Mouse (Mus musculus) testis, adult 2 months (tissue): ENCODE measurements around the gene Inka1. TPM values are rescaled to one million over a fixed set of nuclear protein-coding genes. Genes with fewer than 3 reads are reported as not detected.
A peak's percentile ranks its signal among the peaks of the same experiment; 100 is the strongest.

Source experiments
- H3K27ac ChIP-seq: fragments of 200-500 bp; 2 replicates; pipeline ENCODE4 v1.5.1; 2012; ENCODE audit warnings: low read depth, low read length; ENCODE audit not compliant: control insufficient read depth, insufficient read depth
- H3K27me3 ChIP-seq: fragments of 200-500 bp; 2 replicates; pipeline ENCODE4 v1.6.1; 2012; ENCODE audit warnings: mild to moderate bottlenecking, low read length, moderate library complexity; ENCODE audit not compliant: control insufficient read depth, insufficient read depth
- H3K36me3 ChIP-seq: fragments of 200-500 bp; 2 replicates; pipeline ENCODE4 v1.6.1; 2012; ENCODE audit warnings: mild to moderate bottlenecking, low read length; ENCODE audit not compliant: control insufficient read depth, insufficient read depth
- H3K4me1 ChIP-seq: fragments of 200-500 bp; 2 replicates; pipeline ENCODE4 v1.6.1; 2012; ENCODE audit warnings: low read length; ENCODE audit not compliant: control insufficient read depth, insufficient read depth
- H3K4me3 ChIP-seq: fragments of 200-500 bp; 2 replicates; pipeline ENCODE4 v1.5.1; 2012; ENCODE audit warnings: low read depth, mild to moderate bottlenecking, low read length, moderate library complexity, mixed read lengths; ENCODE audit not compliant: control insufficient read depth
- CTCF ChIP-seq: fragments of 200-500 bp; IDR thresholded peaks from 2 replicates; pipeline ENCODE4 v1.5.1; 2012; ENCODE audit warnings: low read depth, mild to moderate bottlenecking, inconsistent platforms, low read length, moderate library complexity; ENCODE audit not compliant: control insufficient read depth, insufficient read depth, insufficient replicate concordance
- POLR2A ChIP-seq: fragments of 200-500 bp; IDR thresholded peaks from 2 replicates; pipeline ENCODE4 v1.6.1; 2012; ENCODE audit warnings: low read depth, mild to moderate bottlenecking, inconsistent platforms, low read length, moderate library complexity; ENCODE audit not compliant: control insufficient read depth
- polyA plus RNA-seq: library from polyadenylated mRNA; depleted of rRNA; stranded (reverse); fragments of >200 nt; gene quantifications from 2 replicates; pipeline ENCODE4 v1.2.3, GENCODE M21; 2012

The Inka1 gene
- polyA plus RNA-seq, 1 experiment: 0.57 TPM

DNA sequence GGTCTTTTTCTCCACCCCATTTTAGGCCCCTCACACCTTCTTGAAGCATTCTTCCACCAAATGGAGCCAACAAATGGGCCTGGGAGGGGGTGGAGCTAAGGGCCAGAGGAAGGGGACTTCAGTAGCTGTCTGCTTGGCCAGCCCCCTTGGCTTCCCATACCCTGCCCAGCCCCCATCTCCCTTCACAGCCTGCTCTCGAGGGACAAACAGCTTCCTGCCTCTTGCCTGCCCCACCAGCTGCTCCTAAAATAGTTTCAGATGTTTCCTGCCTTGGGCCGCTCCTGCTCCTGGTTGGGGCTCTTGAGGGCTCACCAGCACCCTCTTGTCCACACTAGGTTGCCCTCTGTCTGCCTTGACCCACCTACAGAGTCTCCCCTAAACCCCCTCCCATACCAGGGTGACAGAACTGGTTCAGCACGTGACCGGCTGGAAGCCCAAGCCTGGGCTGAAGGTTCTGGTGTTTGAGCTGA is 2.2 kb downstream of the Inka1 start:
- Histone ChIP-seq H3K27ac (peak overlapping the region; percentile 51; the same call in 1 of the 2 replicates), H3K27me3 (no peaks in the 10 kb centered on the region), H3K4me3 (no peak overlapping the region), H3K36me3 (no peaks in the 10 kb centered on the region), H3K4me1 (peaks cover 10% of the 10 kb centered on the region)
- TF ChIP-seq POLR2A: no peak
- TF ChIP-seq CTCF: no peak

DNA sequence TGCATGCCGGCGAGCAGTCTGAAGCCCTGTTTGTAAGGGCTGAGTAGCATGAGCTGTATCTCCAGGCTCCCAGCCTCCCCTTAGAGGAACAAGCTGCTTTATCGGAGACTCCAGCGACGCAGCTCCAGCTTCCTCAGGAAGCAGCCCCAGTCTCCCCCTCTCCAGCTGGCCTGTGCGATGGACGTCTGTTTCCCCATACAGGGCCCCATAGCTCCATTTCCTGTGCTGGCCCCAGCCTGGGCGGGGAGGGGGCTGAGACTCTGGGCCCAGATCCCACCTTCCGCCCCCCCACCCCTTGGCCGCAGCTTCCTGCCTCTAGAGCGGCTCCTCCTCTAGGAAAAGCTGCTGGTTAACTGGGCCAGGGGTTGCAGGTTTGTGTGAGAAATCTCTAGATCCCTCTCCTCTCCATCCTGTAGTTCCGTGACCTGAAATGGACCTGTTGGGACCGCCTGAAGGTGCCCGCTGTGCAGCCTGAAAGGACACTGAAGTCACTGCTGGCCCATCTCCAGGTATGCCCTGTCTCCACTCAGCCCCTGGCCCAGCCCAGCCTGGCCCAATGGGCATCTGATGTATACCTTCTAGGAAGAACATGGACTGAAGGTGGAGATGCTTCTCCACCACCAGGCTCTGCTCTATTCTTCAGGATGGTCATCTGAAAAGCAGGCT is 2.9 kb downstream of the Inka1 start, which contains the start of gene Gm20661:
Gm20661 (plus strand) TSS at position 378 of the 666 bp plus-strand sequence.
- Histone ChIP-seq H3K4me1 (peaks cover 10% of the 10 kb centered on the region), H3K27me3 (no peaks in the 10 kb centered on the region), H3K27ac (peak within 1 kb of the TSS; percentile 51), H3K36me3 (no peaks in the 10 kb centered on the region), H3K4me3 (no peak within 1 kb of the TSS)
- no peak for TF ChIP-seq CTCF
- TF ChIP-seq POLR2A: no peak

DNA sequence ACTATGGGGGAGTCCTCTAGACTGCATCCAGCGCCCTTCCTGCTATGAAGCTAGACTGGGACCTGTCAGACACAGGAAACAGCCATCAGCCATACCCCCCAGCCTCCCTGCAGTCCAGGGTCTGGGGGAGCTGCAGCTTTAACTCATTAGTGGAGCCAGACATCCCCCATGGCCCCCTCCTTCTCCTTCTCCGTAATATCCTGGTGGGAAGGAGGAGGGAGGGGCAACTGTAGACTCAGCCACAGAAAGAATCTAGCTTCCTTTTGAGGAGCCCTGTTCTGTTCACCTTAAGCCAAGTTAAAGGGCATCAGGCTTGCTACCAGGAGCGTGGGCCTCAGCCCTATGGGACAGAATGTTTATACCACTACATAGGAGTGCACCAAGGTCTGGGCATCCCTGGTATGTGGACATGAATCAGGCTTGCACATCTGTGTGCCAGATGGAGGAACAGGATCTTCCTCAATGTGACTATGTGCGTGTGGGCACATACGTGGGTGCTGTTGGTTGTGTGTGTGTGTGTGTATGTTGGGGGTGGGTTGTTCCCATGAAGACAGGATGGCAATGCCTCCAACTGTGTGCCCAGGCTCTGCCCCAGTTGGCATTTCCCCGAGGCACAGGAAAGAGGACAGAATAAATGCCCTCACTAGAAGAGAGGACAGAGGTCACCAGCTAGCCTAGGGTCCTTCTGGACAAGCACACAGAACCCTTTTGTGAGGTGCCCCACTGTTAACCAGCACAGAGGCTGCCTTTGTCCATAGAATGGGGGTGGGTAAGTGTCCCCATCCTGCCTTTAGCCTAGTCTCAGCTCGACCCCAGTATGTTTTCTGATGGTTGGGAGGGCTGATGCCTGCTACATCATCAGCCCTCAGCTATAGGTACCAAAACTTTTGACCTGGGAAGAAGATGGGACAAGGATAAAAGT is 3.7 kb downstream of the Inka1 start:
- TF ChIP-seq CTCF: no peak
- no peak for TF ChIP-seq POLR2A
- H3K27me3 ChIP-seq: no peaks in the 10 kb centered on the region
- no peak overlapping the region for H3K4me3 ChIP-seq
- peaks cover 10% of the 10 kb centered on the region for H3K4me1 ChIP-seq
- no peaks in the 10 kb centered on the region for H3K36me3 ChIP-seq
- peak overlapping the region; percentile 19; the same call in 1 of the 2 replicates for H3K27ac ChIP-seq

GRCm38 (mm10) chr9:107978815-107979214 is 6.9 kb downstream of the Inka1 start:
- Histone ChIP-seq H3K27me3 (no peaks in the 10 kb centered on the region), H3K4me3 (no peak overlapping the region), H3K27ac (no peak overlapping the region), H3K4me1 (peaks cover 2% of the 10 kb centered on the region; the same call in 1 of the 2 replicates), H3K36me3 (no peaks in the 10 kb centered on the region)
- TF ChIP-seq CTCF (no peak), POLR2A (no peak)

DNA sequence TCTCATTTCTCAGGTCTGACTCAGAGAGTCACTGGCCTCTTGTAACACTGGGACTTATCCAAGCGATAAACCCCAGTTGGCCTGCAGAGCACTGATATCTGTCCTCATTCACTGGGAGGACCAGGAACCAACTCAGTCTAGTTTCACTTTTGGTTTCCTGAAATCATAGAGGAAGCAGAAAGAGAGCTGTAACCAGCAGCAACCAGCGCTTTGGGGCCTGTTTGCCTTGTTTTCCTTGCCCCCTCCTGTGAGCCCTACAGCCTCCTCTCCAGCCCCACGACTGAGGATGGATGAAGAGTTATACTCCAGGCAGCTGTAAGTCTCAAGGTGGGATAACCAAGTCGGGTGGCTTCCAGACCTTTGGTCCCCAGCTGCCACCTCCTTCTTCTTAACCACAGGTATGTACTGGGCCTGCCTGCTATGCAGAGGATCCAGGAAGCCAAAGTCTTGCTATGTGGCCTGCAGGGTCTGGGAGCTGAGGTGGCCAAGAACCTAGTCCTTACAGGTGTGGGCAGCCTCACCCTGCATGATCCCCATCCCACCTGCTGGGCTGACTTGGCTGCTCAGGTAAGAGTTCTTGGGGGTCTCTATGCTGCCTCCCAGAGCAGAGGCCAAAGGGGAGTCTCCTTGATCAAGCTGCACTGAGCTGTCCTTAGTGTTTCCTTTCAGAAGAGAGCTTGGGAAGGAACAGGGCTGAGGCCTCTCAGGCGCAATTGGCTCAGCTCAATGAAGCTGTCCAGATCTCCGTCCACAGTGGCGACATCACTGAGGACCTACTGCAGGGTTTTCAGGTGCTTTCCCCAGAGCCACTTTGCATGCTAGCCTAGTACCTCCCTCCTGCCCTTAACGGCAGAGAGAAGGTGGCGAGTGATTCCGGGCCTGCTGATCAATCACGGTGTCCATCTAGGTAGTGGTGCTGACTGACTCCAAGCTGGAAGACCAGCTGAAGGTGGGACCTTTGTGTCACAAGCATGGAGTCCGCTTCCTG is 10.0 kb downstream of the Inka1 start, which contains the start of gene Uba7:
Uba7 (plus strand) TSS at position 107 of the 988 bp plus-strand sequence.
- Histone ChIP-seq H3K27ac (peak within 1 kb of the TSS; percentile 68), H3K4me1 (0 out of 2 replicates have a peak, but pooled peaks cover 2% of the 10 kb centered on the region), H3K4me3 (peak within 1 kb of the TSS; percentile 17; the same call in 1 of the 2 replicates), H3K27me3 (no peaks in the 10 kb centered on the region), H3K36me3 (no peaks in the 10 kb centered on the region)
- TF ChIP-seq POLR2A (no peak), CTCF (no peak)

- no peaks in the 10 kb centered on the region for H3K36me3 ChIP-seq
- H3K4me3 ChIP-seq: no peak overlapping the region
- H3K27me3 ChIP-seq: no peaks in the 10 kb centered on the region
- TF ChIP-seq POLR2A: no peak
- H3K27ac ChIP-seq: peak overlapping the region; percentile 68
- 0 out of 2 replicates have a peak, but pooled peaks cover 2% of the 10 kb centered on the region for H3K4me1 ChIP-seq
Observed at GRCm38 (mm10) chr9:107974491-107975171, 11.0 kb downstream of the Inka1 start.
